Mouse (Mus musculus): ENCODE measurements around the gene Snai3. TPM values are rescaled to one million over a fixed set of nuclear protein-coding genes. Genes with fewer than 3 reads are reported as not detected.

Gene Snai3
- total and polyA plus RNA-seq, 2 experiments from 2014 or later = 0.61 TPM; not detected in 1

- TF ChIP-seq CTCF (IDR thresholded peaks at IDR 0.05; ENCODE audit: low read depth) (no peak), EP300 (IDR thresholded peaks at IDR 0.05; ENCODE audit: low read depth) (no peak)
Observed at GRCm38 (mm10) chr8:122473911-122474421, 13.4 kb upstream of the Snai3 start.

GRCm38 (mm10) chr8:122470691-122471090 is 10.2 kb upstream of the Snai3 start:
- DNase-seq (ENCODE audit: low spot score) (no peak), ATAC-seq (ENCODE audit: insufficient read depth, low read depth) (no peak)
- peaks cover 54% of the 10 kb centered on the region for H3K36me3 ChIP-seq (replicated peaks; ENCODE audit: control insufficient read depth, insufficient read depth, low read length)
- WGBS = 84% methylated on average over 5 of the region's 5 CpGs
- H3K4me3 ChIP-seq (ENCODE audit: low read depth, low read length) = peak overlapping the region; percentile 13; the same call in 1 of the 2 replicates
- H3K27me3 ChIP-seq (ENCODE audit: control insufficient read depth, insufficient read depth, low read length) = no peaks in the 10 kb centered on the region
- H3K27ac ChIP-seq (ENCODE audit: low read depth) = peak overlapping the region; percentile 13; the same call in 1 of the 2 replicates
- no peaks in the 10 kb centered on the region for H3K9me3 ChIP-seq (replicated peaks; ENCODE audit: control insufficient read depth, low read length)
- H3K9ac ChIP-seq (replicated peaks; ENCODE audit: low read depth, low read length) = no peak overlapping the region
- H3K4me1 ChIP-seq (ENCODE audit: control insufficient read depth, insufficient read depth) = peaks cover 6% of the 10 kb centered on the region; the same call in 1 of the 2 replicates
- TF ChIP-seq CTCF (IDR thresholded peaks at IDR 0.05; ENCODE audit: low read depth) = no peak
- TF ChIP-seq EP300 (IDR thresholded peaks at IDR 0.05; ENCODE audit: low read depth) = no peak
- peak overlapping the region; percentile 3; the same call in 1 of the 2 replicates for H3K4me2 ChIP-seq (ENCODE audit: low read depth, low read length)

More at GRCm38 (mm10) chr8:122473911-122474421, 13.4 kb upstream of the Snai3 start:
- H3K4me3 ChIP-seq (ENCODE audit: low read depth, low read length) = peak overlapping the region; percentile 92; the same call in 1 of the 2 replicates
- H3K9me3 ChIP-seq (replicated peaks; ENCODE audit: control insufficient read depth, low read length) = no peaks in the 10 kb centered on the region
- no peak overlapping the region for H3K9ac ChIP-seq (replicated peaks; ENCODE audit: low read depth, low read length)
- H3K27me3 ChIP-seq (ENCODE audit: control insufficient read depth, insufficient read depth, low read length) = no peaks in the 10 kb centered on the region
- DNase-seq (ENCODE audit: low spot score) (no peak), ATAC-seq (ENCODE audit: insufficient read depth, low read depth) (no peak)
- peaks cover 40% of the 10 kb centered on the region for H3K36me3 ChIP-seq (replicated peaks; ENCODE audit: control insufficient read depth, insufficient read depth, low read length)
- H3K27ac ChIP-seq (ENCODE audit: low read depth) = peak overlapping the region; percentile 11; the same call in 1 of the 2 replicates
- WGBS = 83% methylated on average over 8 of the region's 8 CpGs
- H3K4me1 ChIP-seq (ENCODE audit: control insufficient read depth, insufficient read depth) = peaks cover 11% of the 10 kb centered on the region; the same call in 1 of the 2 replicates
- peak overlapping the region; percentile 81; the same call in 1 of the 2 replicates for H3K4me2 ChIP-seq (ENCODE audit: low read depth, low read length)

DNA sequence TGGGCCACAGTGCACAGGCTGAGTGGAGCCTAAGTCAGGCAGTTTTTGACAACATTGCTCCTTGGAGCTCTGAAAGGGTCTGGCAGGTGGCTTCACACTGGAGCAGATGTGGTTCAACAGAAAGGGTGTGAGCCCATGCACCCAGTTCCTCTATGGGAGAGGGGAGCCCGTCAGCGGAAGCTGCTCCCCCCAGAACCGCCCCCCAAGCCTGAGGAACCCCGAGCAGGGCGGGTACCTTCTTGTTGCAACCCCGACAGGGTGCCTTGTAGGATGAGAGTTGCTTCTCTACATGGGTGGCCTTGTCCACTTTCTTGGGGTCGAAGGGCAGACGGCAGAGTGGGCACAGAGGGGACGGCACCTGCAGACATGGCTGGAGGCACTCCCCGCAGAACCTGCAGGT is 9.4 kb upstream of the Snai3 start:
- peaks cover 59% of the 10 kb centered on the region for H3K36me3 ChIP-seq (replicated peaks; ENCODE audit: control insufficient read depth, insufficient read depth, low read length)
- no peaks in the 10 kb centered on the region for H3K9me3 ChIP-seq (replicated peaks; ENCODE audit: control insufficient read depth, low read length)
- H3K27ac ChIP-seq (ENCODE audit: low read depth) = peak overlapping the region; percentile 13; the same call in 1 of the 2 replicates
- no peaks in the 10 kb centered on the region for H3K27me3 ChIP-seq (ENCODE audit: control insufficient read depth, insufficient read depth, low read length)
- H3K4me2 ChIP-seq (ENCODE audit: low read depth, low read length) = peak overlapping the region; percentile 3; the same call in 1 of the 2 replicates
- 84% methylated on average over 10 of the region's 10 CpGs for WGBS
- no peak for DNase-seq (ENCODE audit: low spot score)
- TF ChIP-seq EP300 (IDR thresholded peaks at IDR 0.05; ENCODE audit: low read depth) (no peak), CTCF (IDR thresholded peaks at IDR 0.05; ENCODE audit: low read depth) (no peak)
- H3K9ac ChIP-seq (replicated peaks; ENCODE audit: low read depth, low read length) = no peak overlapping the region
- ATAC-seq (ENCODE audit: insufficient read depth, low read depth) = no peak
- H3K4me3 ChIP-seq (ENCODE audit: low read depth, low read length) = peak overlapping the region; percentile 13; the same call in 1 of the 2 replicates
- peaks cover 5% of the 10 kb centered on the region; the same call in 1 of the 2 replicates for H3K4me1 ChIP-seq (ENCODE audit: control insufficient read depth, insufficient read depth)

DNA sequence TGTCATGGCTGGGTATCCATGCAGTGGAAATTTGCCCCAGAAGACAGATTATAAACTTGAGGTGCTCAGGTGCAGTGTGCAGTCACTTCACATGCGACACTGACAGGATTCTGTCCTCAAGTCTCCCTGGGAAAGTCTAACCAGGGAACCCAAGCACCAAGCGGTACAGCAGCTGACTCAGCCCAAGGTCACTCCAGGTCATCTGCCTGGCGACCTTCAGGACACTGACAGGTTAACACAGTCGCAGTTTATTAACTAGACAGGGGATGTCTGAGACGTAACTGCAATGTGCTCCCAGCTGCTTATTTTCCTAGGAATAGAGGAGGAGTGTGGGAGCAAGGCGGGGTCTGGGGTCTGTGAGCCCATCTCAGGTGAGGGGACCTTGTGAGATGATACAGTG is 8.9 kb upstream of the Snai3 start:
- Histone ChIP-seq H3K9ac (replicated peaks; ENCODE audit: low read depth, low read length) (no peak overlapping the region), H3K4me3 (ENCODE audit: low read depth, low read length) (no peak overlapping the region), H3K4me1 (ENCODE audit: control insufficient read depth, insufficient read depth) (no peaks in the 10 kb centered on the region; the same call in 1 of the 2 replicates), H3K9me3 (replicated peaks; ENCODE audit: control insufficient read depth, low read length) (no peaks in the 10 kb centered on the region), H3K27me3 (ENCODE audit: control insufficient read depth, insufficient read depth, low read length) (no peaks in the 10 kb centered on the region), H3K27ac (ENCODE audit: low read depth) (no peak overlapping the region; the same call in 1 of the 2 replicates), H3K36me3 (replicated peaks; ENCODE audit: control insufficient read depth, insufficient read depth, low read length) (peaks cover 59% of the 10 kb centered on the region), H3K4me2 (ENCODE audit: low read depth, low read length) (no peak overlapping the region)
- ATAC-seq (ENCODE audit: insufficient read depth, low read depth) (no peak), DNase-seq (ENCODE audit: low spot score) (no peak)
- WGBS = 72% methylated on average over 6 of the region's 6 CpGs
- TF ChIP-seq CTCF (IDR thresholded peaks at IDR 0.05; ENCODE audit: low read depth) (no peak), EP300 (IDR thresholded peaks at IDR 0.05; ENCODE audit: low read depth) (no peak)

- TF ChIP-seq EP300 (IDR thresholded peaks at IDR 0.05; ENCODE audit: low read depth) (no peak), CTCF (IDR thresholded peaks at IDR 0.05; ENCODE audit: low read depth) (no peak)
- H3K36me3 ChIP-seq (replicated peaks; ENCODE audit: control insufficient read depth, insufficient read depth, low read length) = peaks cover 55% of the 10 kb centered on the region
- no peak overlapping the region for H3K4me3 ChIP-seq (ENCODE audit: low read depth, low read length)
- ATAC-seq (ENCODE audit: insufficient read depth, low read depth) (no peak), DNase-seq (ENCODE audit: low spot score) (no peak)
- 88% methylated on average over 13 of the region's 13 CpGs for WGBS
- no peak overlapping the region for H3K4me2 ChIP-seq (ENCODE audit: low read depth, low read length)
- H3K9ac ChIP-seq (replicated peaks; ENCODE audit: low read depth, low read length) = no peak overlapping the region
- no peaks in the 10 kb centered on the region for H3K9me3 ChIP-seq (replicated peaks; ENCODE audit: control insufficient read depth, low read length)
- H3K4me1 ChIP-seq (ENCODE audit: control insufficient read depth, insufficient read depth) = no peaks in the 10 kb centered on the region; the same call in 1 of the 2 replicates
- H3K27ac ChIP-seq (ENCODE audit: low read depth) = no peak overlapping the region
- no peaks in the 10 kb centered on the region for H3K27me3 ChIP-seq (ENCODE audit: control insufficient read depth, insufficient read depth, low read length)
Observed at GRCm38 (mm10) chr8:122467816-122468215, 7.3 kb upstream of the Snai3 start.
